Mouse (Mus musculus) midbrain, embryonic 16.5 days (tissue): Measurements from ENCODE around the gene Atad5. TPM values are rescaled to one million over a fixed set of nuclear protein-coding genes. Genes with fewer than 3 reads are reported as not detected.

Experiments
- ATAC-seq: fragments of 200-750 bp; cut with Nextera tagmentation; 2 replicates; pipeline ENCODE4 v1.8.0; 2017; ENCODE audit warnings: moderate TSS enrichment
- H3K27ac ChIP-seq: fragments of 300-500 bp; sonication (generic); 2 replicates; pipeline ENCODE4 v1.5.1; 2014; ENCODE audit warnings: mild to moderate bottlenecking, low read length, mixed read lengths
- H3K27me3 ChIP-seq: fragments of 300-500 bp; sonication (generic); 2 replicates; pipeline ENCODE4 v1.6.1; 2014; ENCODE audit warnings: low read depth, low read length, mixed read lengths; ENCODE audit not compliant: control insufficient read depth, insufficient read depth
- H3K36me3 ChIP-seq: fragments of 300-500 bp; sonication (generic); 2 replicates; pipeline ENCODE4 v1.6.1; 2014; ENCODE audit warnings: mild to moderate bottlenecking, low read length, moderate library complexity, mixed read lengths; ENCODE audit not compliant: control insufficient read depth, insufficient read depth
- H3K4me1 ChIP-seq: fragments of 300-500 bp; sonication (generic); 2 replicates; pipeline ENCODE4 v1.6.1; 2014; ENCODE audit warnings: mild to moderate bottlenecking, low read length, mixed read lengths; ENCODE audit not compliant: control insufficient read depth, insufficient read depth
- H3K4me2 ChIP-seq: fragments of 300-500 bp; sonication (generic); 2 replicates; pipeline ENCODE4 v1.6.1; 2014; ENCODE audit warnings: mild to moderate bottlenecking, low read length, mixed read lengths
- H3K4me3 ChIP-seq: fragments of 300-500 bp; sonication (generic); 2 replicates; pipeline ENCODE4 v1.5.1; 2014; ENCODE audit warnings: low read depth, mild to moderate bottlenecking, low read length, moderate library complexity, mixed read lengths
- H3K9ac ChIP-seq: fragments of 300-500 bp; sonication (generic); 2 replicates; pipeline ENCODE4 v1.6.1; 2014; ENCODE audit warnings: low read depth, low read length, mixed read lengths
- H3K9me3 ChIP-seq: fragments of 300-500 bp; sonication (generic); replicated peaks from 2 replicates; pipeline ENCODE4 v1.6.1; 2014; ENCODE audit warnings: mild to moderate bottlenecking, low read length, mixed read lengths; ENCODE audit not compliant: control insufficient read depth, poor library complexity, severe bottlenecking
- WGBS: fragments of 180-500 bp; shearing (Covaris S2); extraction: QIAGEN DNeasy Blood & Tissue Kit; methylation state at CpG from one replicate; pipeline ENCODE4 v1.1.7; 2014; 5-methylcytosine and 5-hydroxymethylcytosine counted together
- polyA plus RNA-seq: library from polyadenylated mRNA; unstranded; fragments of >200 nt; fragmentation: Nextera tagmentation; extraction: Ambion mirVana; gene quantifications from 2 replicates; pipeline ENCODE4 v1.2.1, GENCODE M21; 2015

Atad5 gene
- polyA plus RNA-seq, 1 experiment from 2014 or later, result 4.3 TPM

DNA sequence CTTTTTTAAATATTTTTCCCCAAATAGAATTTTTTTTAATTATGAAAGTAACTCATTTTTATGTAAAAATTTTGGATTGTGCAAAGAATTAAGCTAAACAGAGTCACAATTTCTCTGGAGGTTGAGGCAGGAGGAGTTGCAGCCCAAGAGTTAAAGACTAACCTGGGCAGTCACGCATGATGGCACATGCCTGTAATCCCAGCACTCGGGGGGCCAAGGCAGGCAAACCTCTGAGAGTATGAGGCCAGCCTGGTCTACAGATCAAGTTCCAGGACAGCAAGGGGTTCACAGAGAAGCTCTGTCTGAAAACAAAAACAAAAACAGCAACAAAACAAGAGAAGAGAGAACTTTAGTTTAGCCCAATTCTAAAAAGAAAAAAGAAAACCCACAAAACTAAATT lies 75.0 kb downstream of the Atad5 start:
- H3K4me1 ChIP-seq, result no peaks in the 10 kb centered on the region
- WGBS, result 45% methylated on average over 2 of the region's 2 CpGs
- H3K27me3 ChIP-seq, result no peaks in the 10 kb centered on the region
- no peak overlapping the region for H3K27ac ChIP-seq
- no peaks in the 10 kb centered on the region for H3K9me3 ChIP-seq
- H3K4me3 ChIP-seq, result no peak overlapping the region
- H3K4me2 ChIP-seq, result no peak overlapping the region
- H3K9ac ChIP-seq, result no peak overlapping the region
- no peak for ATAC-seq
- H3K36me3 ChIP-seq, result no peaks in the 10 kb centered on the region

DNA sequence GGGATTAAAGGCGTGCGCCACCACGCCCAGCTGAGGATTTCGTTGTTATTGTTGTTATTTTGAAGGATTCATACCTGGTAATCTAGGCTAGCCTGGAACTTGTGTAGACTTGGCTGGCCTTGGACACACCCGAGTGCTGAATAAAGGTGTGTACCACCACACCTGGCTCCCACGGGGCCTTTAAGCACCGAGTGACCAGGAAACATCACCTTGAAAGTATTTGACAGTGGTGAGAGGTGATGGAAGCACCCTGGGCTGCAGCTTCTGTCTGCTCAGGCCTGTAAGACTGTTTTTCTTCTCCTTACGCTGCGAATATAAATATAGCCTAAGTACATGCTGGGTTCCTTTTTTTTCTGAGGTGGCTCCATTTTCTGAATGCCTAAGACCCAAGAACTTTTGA lies 78.9 kb downstream of the Atad5 start:
- Histone ChIP-seq H3K9me3 (no peaks in the 10 kb centered on the region), H3K36me3 (no peaks in the 10 kb centered on the region), H3K4me3 (no peak overlapping the region), H3K27me3 (no peaks in the 10 kb centered on the region), H3K4me1 (no peaks in the 10 kb centered on the region), H3K27ac (no peak overlapping the region), H3K4me2 (no peak overlapping the region), H3K9ac (no peak overlapping the region)
- ATAC-seq, result no peak
- WGBS, result 93% methylated on average over 9 of the region's 9 CpGs

DNA sequence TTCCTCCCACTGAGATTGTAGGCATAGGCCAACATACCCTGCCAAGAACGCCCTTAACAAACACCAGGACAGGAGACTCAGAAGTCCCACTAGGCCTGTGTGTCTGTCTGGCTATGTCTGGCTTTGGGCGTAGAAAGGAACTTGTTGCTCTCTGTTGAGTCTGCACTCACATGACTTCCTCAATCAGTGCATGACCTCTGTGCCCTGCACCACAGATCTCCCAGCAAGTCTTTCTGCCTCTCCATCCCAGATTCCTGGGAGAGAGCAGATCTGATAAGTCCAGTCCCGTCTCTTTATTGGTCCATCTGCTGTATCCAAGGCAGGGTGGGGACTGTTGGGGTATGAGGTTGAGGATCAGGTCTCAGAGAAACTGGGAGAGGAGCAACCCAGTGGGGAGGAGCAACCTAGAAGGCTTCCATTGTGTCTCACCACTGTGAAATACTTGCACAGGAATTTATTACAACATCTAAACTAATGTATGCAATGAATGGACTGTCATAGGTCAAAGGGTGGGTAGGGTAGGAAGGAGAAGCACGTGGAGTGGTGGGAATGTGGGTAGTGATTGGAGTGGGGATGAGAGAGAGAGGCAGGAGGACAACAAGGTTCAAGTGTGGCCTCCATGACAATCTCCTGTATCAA lies 79.5 kb downstream of the Atad5 start:
- no peak for ATAC-seq
- WGBS, result 85% methylated on average over 4 of the region's 4 CpGs
- H3K36me3 ChIP-seq, result no peaks in the 10 kb centered on the region

DNA sequence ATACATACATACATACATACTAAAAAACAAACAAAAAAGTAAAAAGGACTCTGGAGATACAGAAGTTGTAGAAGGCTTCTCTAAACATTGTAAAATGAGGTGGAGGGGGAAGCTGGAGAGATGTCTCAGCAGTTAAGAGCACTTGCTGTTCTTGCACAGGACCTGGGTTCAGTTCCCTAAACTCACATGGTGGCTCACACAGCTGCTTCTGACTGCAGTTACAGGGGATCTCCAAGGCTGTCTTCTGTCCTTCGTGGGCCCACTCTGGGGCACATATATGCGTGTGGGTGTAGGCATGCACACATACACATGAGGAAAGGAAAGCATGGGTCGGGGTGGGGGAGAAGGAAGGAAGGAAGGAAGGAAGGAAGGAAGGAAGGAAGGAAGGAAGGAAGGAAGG lies 80.4 kb downstream of the Atad5 start:
- H3K27me3 ChIP-seq, result no peaks in the 10 kb centered on the region
- no peak for ATAC-seq
- no peaks in the 10 kb centered on the region for H3K36me3 ChIP-seq
- no peaks in the 10 kb centered on the region for H3K4me1 ChIP-seq
- no peak overlapping the region for H3K9ac ChIP-seq
- H3K4me3 ChIP-seq, result no peak overlapping the region
- H3K27ac ChIP-seq, result no peak overlapping the region
- no peak overlapping the region for H3K4me2 ChIP-seq
- 83% methylated on average over 3 of the region's 3 CpGs for WGBS
- no peaks in the 10 kb centered on the region for H3K9me3 ChIP-seq

More for the DNA sequence above, 79.5 kb downstream of the Atad5 start:
- no peak overlapping the region for H3K27ac ChIP-seq
- no peaks in the 10 kb centered on the region for H3K27me3 ChIP-seq
- no peak overlapping the region for H3K4me3 ChIP-seq
- H3K9me3 ChIP-seq, result no peaks in the 10 kb centered on the region
- no peak overlapping the region for H3K9ac ChIP-seq
- no peaks in the 10 kb centered on the region for H3K4me1 ChIP-seq
- no peak overlapping the region for H3K4me2 ChIP-seq

DNA sequence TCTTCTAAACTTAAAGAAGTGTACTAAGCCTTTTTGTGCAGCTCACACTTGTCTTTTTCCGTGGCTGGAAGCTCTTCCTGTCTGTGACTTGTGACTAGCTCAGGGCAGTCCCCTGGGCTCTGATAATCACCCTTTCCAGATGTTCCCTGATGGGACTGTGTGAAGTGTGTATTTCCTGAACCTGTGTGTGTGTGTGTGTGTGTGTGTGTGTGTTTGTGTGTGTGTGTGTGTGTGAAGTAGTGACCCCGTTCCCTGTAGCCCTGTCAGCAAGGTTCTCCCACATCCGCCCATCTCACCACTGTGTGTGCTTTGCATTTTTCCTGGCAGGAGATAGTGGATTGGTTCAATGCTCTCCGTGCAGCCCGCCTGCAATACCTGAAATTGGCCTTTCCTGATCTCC lies 81.2 kb downstream of the Atad5 start:
- Histone ChIP-seq H3K9me3 (no peaks in the 10 kb centered on the region), H3K9ac (no peak overlapping the region), H3K4me3 (no peak overlapping the region), H3K4me2 (no peak overlapping the region), H3K4me1 (no peaks in the 10 kb centered on the region), H3K27me3 (no peaks in the 10 kb centered on the region), H3K36me3 (no peaks in the 10 kb centered on the region), H3K27ac (no peak overlapping the region)
- WGBS, result 86% methylated on average over 5 of the region's 5 CpGs
- no peak for ATAC-seq

DNA sequence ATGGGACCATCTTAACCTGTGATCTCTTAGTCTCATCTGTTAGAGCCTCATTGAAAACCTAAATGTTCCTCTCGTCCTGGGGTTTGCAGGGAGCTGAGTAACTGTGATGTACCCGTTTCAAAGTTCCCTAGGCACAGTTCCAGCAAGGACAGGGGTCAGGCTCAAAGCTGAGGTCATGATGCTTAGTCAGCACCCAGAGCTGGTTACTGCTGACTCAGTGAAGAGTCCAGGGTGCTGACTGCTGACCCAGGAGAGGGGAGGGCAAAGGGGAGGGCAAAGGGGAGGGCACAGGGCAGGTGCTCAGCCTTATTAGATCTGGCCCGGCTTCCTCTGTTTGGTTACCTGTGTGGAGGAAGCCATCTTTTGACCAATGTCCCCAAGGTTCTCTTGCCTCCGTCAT lies 82.7 kb downstream of the Atad5 start:
- WGBS, result 73% methylated on average over 4 of the region's 4 CpGs
- Histone ChIP-seq H3K4me3 (no peak overlapping the region), H3K9ac (no peak overlapping the region), H3K4me1 (no peaks in the 10 kb centered on the region), H3K9me3 (no peaks in the 10 kb centered on the region), H3K4me2 (no peak overlapping the region), H3K36me3 (no peaks in the 10 kb centered on the region), H3K27me3 (no peaks in the 10 kb centered on the region), H3K27ac (no peak overlapping the region)
- ATAC-seq, result no peak

DNA sequence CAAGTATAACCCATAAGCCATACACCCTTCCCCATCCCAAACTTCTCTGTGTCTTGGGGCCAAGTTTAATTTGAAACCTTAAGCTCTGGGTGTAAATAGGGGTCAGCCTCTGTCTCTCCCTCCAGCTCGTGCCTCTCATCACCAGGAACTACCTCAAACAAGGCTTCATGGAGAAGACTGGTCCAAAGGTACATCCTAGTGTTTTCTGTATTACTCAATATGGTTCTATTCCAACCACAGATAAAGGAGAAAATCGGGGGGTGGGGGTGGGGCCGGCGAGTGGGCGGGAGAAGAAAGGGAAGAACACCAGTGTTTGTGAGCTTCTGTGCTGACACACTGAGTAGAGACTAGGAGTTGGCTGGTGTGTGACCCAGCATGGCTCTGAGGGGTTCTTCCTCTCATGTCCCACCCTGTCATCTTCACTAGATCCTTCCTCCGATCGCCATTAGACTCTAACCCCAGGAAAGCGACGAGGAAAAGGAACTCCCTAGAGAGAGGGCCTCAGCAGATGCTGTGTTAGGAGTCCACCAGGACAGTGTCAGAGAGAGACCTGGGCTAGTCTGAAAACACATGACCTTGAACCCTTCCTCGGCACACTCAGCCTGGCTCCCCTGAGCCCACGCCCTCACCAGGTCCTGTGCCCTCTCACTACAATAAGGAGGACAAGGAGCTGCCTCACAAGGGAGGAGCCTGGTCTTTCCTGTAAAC lies 84.9 kb downstream of the Atad5 start:
- 82% methylated on average over 11 of the region's 11 CpGs for WGBS
- H3K4me2 ChIP-seq, result no peak overlapping the region
- H3K4me1 ChIP-seq, result no peaks in the 10 kb centered on the region
- no peak overlapping the region for H3K4me3 ChIP-seq
- no peak overlapping the region for H3K9ac ChIP-seq
- no peaks in the 10 kb centered on the region for H3K27me3 ChIP-seq
- no peak for ATAC-seq
- no peaks in the 10 kb centered on the region for H3K9me3 ChIP-seq
- H3K36me3 ChIP-seq, result no peaks in the 10 kb centered on the region
- no peak overlapping the region for H3K27ac ChIP-seq

DNA sequence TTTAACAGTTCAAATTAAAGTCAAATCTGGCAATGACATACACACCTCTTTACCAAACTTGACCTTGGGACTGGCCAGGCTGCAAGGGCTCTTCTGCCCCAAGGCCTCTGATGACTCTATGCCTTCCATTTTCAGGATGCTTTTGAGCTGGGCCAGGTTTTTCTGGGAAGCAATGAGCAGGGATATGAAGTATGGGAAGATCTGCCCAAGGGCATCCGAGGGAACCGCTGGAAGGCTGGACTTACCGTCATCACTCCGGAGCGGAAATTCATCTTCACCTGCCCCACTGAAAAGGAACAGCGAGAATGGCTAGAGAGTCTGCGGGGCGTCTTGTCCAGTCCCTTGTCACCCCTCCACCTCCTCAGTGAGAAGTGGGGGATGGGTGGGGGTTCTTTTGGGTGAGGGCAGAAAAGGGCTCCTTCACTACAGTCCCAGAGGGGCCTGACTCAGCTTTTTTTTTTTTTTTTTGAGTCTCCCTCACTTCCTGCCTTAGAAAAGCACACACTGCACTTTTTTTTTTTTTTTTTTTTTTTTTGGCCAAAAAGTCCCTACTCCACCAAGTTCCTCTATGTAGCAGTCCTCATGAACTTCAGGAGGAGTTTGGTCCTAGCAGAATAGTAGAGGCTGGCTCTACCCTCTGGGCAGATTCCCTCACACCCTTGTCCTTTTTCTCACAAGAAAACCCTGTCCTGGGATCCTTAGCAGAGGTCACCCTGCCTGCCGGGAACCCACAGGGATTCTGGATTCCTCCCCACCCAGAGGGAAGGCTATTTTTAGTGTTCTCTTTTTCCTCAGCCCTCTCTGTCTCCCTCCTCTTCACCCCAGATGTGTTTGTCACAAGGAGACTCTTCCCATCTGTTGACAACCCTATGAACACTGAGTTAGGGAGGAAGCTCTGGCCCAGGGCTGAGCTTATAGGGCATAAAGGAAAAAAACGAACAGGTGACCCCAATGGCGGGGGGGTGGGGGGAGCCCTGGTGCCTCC lies 88.0 kb downstream of the Atad5 start:
- WGBS, result 83% methylated on average over 11 of the region's 11 CpGs
- Histone ChIP-seq H3K4me1 (no peaks in the 10 kb centered on the region), H3K4me3 (no peak overlapping the region), H3K27me3 (no peaks in the 10 kb centered on the region), H3K9ac (no peak overlapping the region), H3K27ac (no peak overlapping the region), H3K9me3 (no peaks in the 10 kb centered on the region), H3K4me2 (no peak overlapping the region), H3K36me3 (no peaks in the 10 kb centered on the region)
- no peak for ATAC-seq

DNA sequence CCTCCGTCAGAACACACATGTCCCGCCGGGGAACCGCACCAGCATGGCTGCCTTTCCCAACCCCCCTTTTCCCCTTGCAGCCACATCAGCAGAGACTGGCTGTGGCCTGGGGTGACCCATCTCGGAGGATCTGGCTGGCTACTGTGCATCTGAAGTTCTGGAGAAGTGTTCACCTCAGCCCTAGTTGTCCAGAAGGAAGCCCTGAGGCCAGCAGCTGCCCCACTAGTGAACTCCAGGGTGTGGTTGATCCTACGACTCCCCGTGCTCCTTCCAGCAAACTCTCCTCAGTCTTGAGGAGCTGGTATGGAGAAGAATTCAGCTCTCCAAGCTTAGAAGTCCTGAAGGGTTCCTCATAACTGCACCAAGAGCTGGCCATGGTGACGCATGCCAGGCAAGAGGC lies 89.1 kb downstream of the Atad5 start:
- ATAC-seq, result no peak
- H3K27ac ChIP-seq, result no peak overlapping the region
- H3K27me3 ChIP-seq, result no peaks in the 10 kb centered on the region
- H3K9ac ChIP-seq, result no peak overlapping the region
- no peak overlapping the region for H3K4me2 ChIP-seq
- 90% methylated on average over 8 of the region's 8 CpGs for WGBS
- H3K36me3 ChIP-seq, result no peaks in the 10 kb centered on the region
- no peaks in the 10 kb centered on the region for H3K4me1 ChIP-seq
- no peaks in the 10 kb centered on the region for H3K9me3 ChIP-seq
- H3K4me3 ChIP-seq, result no peak overlapping the region
